Mouse (Mus musculus) liver, embryonic 14.5 days (tissue): Measurements from ENCODE around the gene Gm28038.

Experiments used
- CTCF ChIP-seq: IDR thresholded peaks from 2 replicates; pipeline ENCODE4 v1.5.1; 2016; ENCODE audit warnings: antibody characterized with exemption, low read depth, control low read depth
- EP300 ChIP-seq: IDR thresholded peaks from 2 replicates; pipeline ENCODE4 v1.6.1; 2016; ENCODE audit warnings: antibody characterized with exemption, low read depth

GRCm38 (mm10) chr2:30269241-30269990 lies 11.4 kb upstream of the Gm28038 start:
- TF ChIP-seq CTCF (no peak), EP300 (no peak)
